Mouse (Mus musculus): ENCODE data around the gene Cars.
"Not testable (repeated sequence)": the region's sequence is repeated elsewhere in the genome, so short reads cannot be mapped to it uniquely, and the experiment has no call there.

The Cars gene

GRCm38 (mm10) chr7:143599428-143600230, at the start of gene Cars:
Gene Cars, minus strand, starts transcription at chr7:143600090.
- DNase-seq (ENCODE audit: low read depth, low spot score) = peak; percentile 98

GRCm38 (mm10) chr7:143649034-143649768, 49.3 kb upstream of the Cars start, which contains the start of gene Tnfrsf22:
Gene Tnfrsf22, minus strand, starts transcription at chr7:143649661.
- peak; percentile 92 for DNase-seq (ENCODE audit: low read depth, low spot score)

- not testable (repeated sequence) for DNase-seq (ENCODE audit: low read depth, low spot score)
Measured at GRCm38 (mm10) chr7:143643949-143644348, 44.1 kb upstream of the Cars start.

- peak; percentile 70 for DNase-seq (ENCODE audit: low read depth, low spot score)
Measured at GRCm38 (mm10) chr7:143636674-143637073, 36.8 kb upstream of the Cars start.

GRCm38 (mm10) chr7:143631503-143631902, 31.6 kb upstream of the Cars start:
- DNase-seq (ENCODE audit: low read depth, low spot score) = peak; percentile 81

- peak; percentile 60 for DNase-seq (ENCODE audit: low read depth, low spot score)
Measured at GRCm38 (mm10) chr7:143629501-143629900, 29.6 kb upstream of the Cars start.

- no peak for DNase-seq (ENCODE audit: low read depth, low spot score)
Measured at GRCm38 (mm10) chr7:143628540-143628939, 28.6 kb upstream of the Cars start, which contains the start of gene Tnfrsf26. Gene Tnfrsf26, minus strand, starts transcription at chr7:143628722.

- DNase-seq (ENCODE audit: low read depth, low spot score) = no peak
Measured at GRCm38 (mm10) chr7:143627555-143628286, 27.8 kb upstream of the Cars start.

- no peak for DNase-seq (ENCODE audit: low read depth, low spot score)
Measured at GRCm38 (mm10) chr7:143626178-143626577, 26.3 kb upstream of the Cars start.

- DNase-seq (ENCODE audit: low read depth, low spot score) = peak; percentile 70
Measured at GRCm38 (mm10) chr7:143625151-143625550, 25.3 kb upstream of the Cars start.

GRCm38 (mm10) chr7:143624561-143624960, 24.7 kb upstream of the Cars start:
- no peak for DNase-seq (ENCODE audit: low read depth, low spot score)

GRCm38 (mm10) chr7:143620951-143621350, 21.1 kb upstream of the Cars start:
- DNase-seq (ENCODE audit: low read depth, low spot score) = no peak

GRCm38 (mm10) chr7:143614404-143615135, 14.7 kb upstream of the Cars start:
- no peak for DNase-seq (ENCODE audit: low read depth, low spot score)

- DNase-seq (ENCODE audit: low read depth, low spot score) = no peak
Measured at GRCm38 (mm10) chr7:143612215-143612614, 12.3 kb upstream of the Cars start.

GRCm38 (mm10) chr7:143605321-143605720, 5.4 kb upstream of the Cars start:
- no peak for DNase-seq (ENCODE audit: low read depth, low spot score)

GRCm38 (mm10) chr7:143604889-143605288, 5.0 kb upstream of the Cars start:
- no peak for DNase-seq (ENCODE audit: low read depth, low spot score)

- peak; percentile 41 for DNase-seq (ENCODE audit: low read depth, low spot score)
Measured at GRCm38 (mm10) chr7:143601705-143602104, 1.8 kb upstream of the Cars start.

- no peak for DNase-seq (ENCODE audit: low read depth, low spot score)
Measured at GRCm38 (mm10) chr7:143600231-143600740, 396 bp upstream of the Cars start.

- no peak for DNase-seq (ENCODE audit: low read depth, low spot score)
Measured at GRCm38 (mm10) chr7:143594865-143595264, 5.0 kb downstream of the Cars start.

GRCm38 (mm10) chr7:143592255-143592654, 7.6 kb downstream of the Cars start:
- DNase-seq (ENCODE audit: low read depth, low spot score) = no peak

GRCm38 (mm10) chr7:143588006-143588405, 11.9 kb downstream of the Cars start:
- DNase-seq (ENCODE audit: low read depth, low spot score) = no peak

Measured in 3T3-L1 (cell line).